Mouse (Mus musculus): ENCODE results near the gene Smyd3. TPM values are rescaled to one million over a fixed set of nuclear protein-coding genes. Genes with fewer than 3 reads are reported as not detected.

Gene Smyd3
- polyA plus RNA-seq, 1 experiment from 2014 or later: 16.7 TPM

GRCm38 (mm10) chr1:179499257-179499656, 18.6 kb downstream of the Smyd3 start:
- Histone ChIP-seq H3K27me3 (replicated peaks; ENCODE audit: control insufficient read depth, insufficient read depth, low read length) (no peaks in the 10 kb centered on the region), H3K36me3 (ENCODE audit: control insufficient read depth, insufficient read depth, low read length) (no peaks in the 10 kb centered on the region), H3K4me1 (ENCODE audit: control insufficient read depth, insufficient read depth, low read length) (no peaks in the 10 kb centered on the region), H3K27ac (ENCODE audit: low read length) (peak overlapping the region; percentile 45), H3K4me3 (ENCODE audit: low read length) (no peak overlapping the region), H3K9ac (ENCODE audit: low read depth, low read length) (no peak overlapping the region), H3K9me3 (ENCODE audit: control insufficient read depth, low read length) (no peaks in the 10 kb centered on the region), H3K4me2 (ENCODE audit: low read depth, low read length) (no peak overlapping the region)
- ATAC-seq: peak; percentile 80
- WGBS: 50% methylated on average over 3 of the region's 3 CpGs

DNA sequence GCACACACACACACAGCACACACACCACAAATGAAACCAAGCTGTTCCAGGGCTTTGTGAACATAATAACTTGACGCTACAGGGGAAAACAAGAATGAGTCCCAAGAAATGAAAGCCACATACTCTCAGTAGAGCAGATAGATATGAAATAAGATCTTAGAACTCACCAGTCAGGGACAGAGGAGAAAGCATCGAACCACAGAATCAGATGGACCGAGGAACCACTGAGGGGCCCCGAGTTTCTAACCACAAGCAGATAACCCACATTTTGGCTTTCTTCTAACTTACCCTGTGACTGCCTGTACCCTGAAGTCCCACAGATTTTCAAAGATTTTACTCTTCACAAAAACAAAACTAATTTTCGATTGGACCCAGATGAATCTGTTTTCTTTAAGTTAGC, 24.9 kb downstream of the Smyd3 start:
- Histone ChIP-seq H3K27me3 (replicated peaks; ENCODE audit: control insufficient read depth, insufficient read depth, low read length) (no peaks in the 10 kb centered on the region), H3K9me3 (ENCODE audit: control insufficient read depth, low read length) (no peaks in the 10 kb centered on the region), H3K9ac (ENCODE audit: low read depth, low read length) (no peak overlapping the region), H3K4me2 (ENCODE audit: low read depth, low read length) (no peak overlapping the region), H3K36me3 (ENCODE audit: control insufficient read depth, insufficient read depth, low read length) (no peaks in the 10 kb centered on the region), H3K27ac (ENCODE audit: low read length) (no peak overlapping the region), H3K4me3 (ENCODE audit: low read length) (no peak overlapping the region), H3K4me1 (ENCODE audit: control insufficient read depth, insufficient read depth, low read length) (no peaks in the 10 kb centered on the region)
- no peak for ATAC-seq
- WGBS: 86% methylated on average over 5 of the region's 5 CpGs

- Histone ChIP-seq H3K27ac (ENCODE audit: low read length) (no peak overlapping the region), H3K9me3 (ENCODE audit: control insufficient read depth, low read length) (no peaks in the 10 kb centered on the region), H3K4me3 (ENCODE audit: low read length) (no peak overlapping the region), H3K4me1 (ENCODE audit: control insufficient read depth, insufficient read depth, low read length) (peaks cover 9% of the 10 kb centered on the region), H3K4me2 (ENCODE audit: low read depth, low read length) (no peak overlapping the region), H3K9ac (ENCODE audit: low read depth, low read length) (no peak overlapping the region), H3K36me3 (ENCODE audit: control insufficient read depth, insufficient read depth, low read length) (no peaks in the 10 kb centered on the region), H3K27me3 (replicated peaks; ENCODE audit: control insufficient read depth, insufficient read depth, low read length) (no peaks in the 10 kb centered on the region)
- 91% methylated on average over 5 of the region's 5 CpGs for WGBS
- no peak for ATAC-seq
Measured at GRCm38 (mm10) chr1:179488520-179488919, 29.3 kb downstream of the Smyd3 start.

DNA sequence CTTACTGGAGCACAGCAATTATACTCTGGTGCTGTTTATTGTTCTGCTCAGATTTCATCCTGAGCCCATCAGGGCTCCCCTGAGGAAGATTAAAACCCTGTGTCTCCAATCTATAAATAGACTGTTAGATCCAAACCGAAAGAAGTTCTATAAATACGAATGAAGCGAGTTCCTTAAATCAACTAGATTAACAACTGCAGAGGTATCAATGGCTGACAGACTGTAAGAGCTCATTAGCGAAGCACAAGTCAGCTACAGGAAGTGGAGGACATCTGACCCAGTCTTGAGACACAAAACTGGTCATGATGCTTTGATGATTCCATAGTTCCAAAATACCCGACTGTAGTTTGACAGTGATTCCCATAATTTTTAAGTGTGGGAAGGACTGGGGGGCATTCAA, 29.9 kb downstream of the Smyd3 start:
- Histone ChIP-seq H3K4me3 (ENCODE audit: low read length) (no peak overlapping the region), H3K27me3 (replicated peaks; ENCODE audit: control insufficient read depth, insufficient read depth, low read length) (no peaks in the 10 kb centered on the region), H3K4me2 (ENCODE audit: low read depth, low read length) (no peak overlapping the region), H3K27ac (ENCODE audit: low read length) (no peak overlapping the region), H3K4me1 (ENCODE audit: control insufficient read depth, insufficient read depth, low read length) (peaks cover 9% of the 10 kb centered on the region), H3K9ac (ENCODE audit: low read depth, low read length) (no peak overlapping the region), H3K36me3 (ENCODE audit: control insufficient read depth, insufficient read depth, low read length) (no peaks in the 10 kb centered on the region), H3K9me3 (ENCODE audit: control insufficient read depth, low read length) (no peaks in the 10 kb centered on the region)
- WGBS: 49% methylated on average over 5 of the region's 5 CpGs
- ATAC-seq: no peak

GRCm38 (mm10) chr1:179487238-179487637, 30.6 kb downstream of the Smyd3 start:
- H3K4me1 ChIP-seq (ENCODE audit: control insufficient read depth, insufficient read depth, low read length): peaks cover 9% of the 10 kb centered on the region
- no peaks in the 10 kb centered on the region for H3K27me3 ChIP-seq (replicated peaks; ENCODE audit: control insufficient read depth, insufficient read depth, low read length)
- no peak overlapping the region for H3K27ac ChIP-seq (ENCODE audit: low read length)
- H3K4me2 ChIP-seq (ENCODE audit: low read depth, low read length): no peak overlapping the region
- no peak for ATAC-seq
- H3K9me3 ChIP-seq (ENCODE audit: control insufficient read depth, low read length): no peaks in the 10 kb centered on the region
- no peaks in the 10 kb centered on the region for H3K36me3 ChIP-seq (ENCODE audit: control insufficient read depth, insufficient read depth, low read length)
- 83% methylated on average over 2 of the region's 2 CpGs for WGBS
- H3K4me3 ChIP-seq (ENCODE audit: low read length): no peak overlapping the region
- no peak overlapping the region for H3K9ac ChIP-seq (ENCODE audit: low read depth, low read length)

DNA sequence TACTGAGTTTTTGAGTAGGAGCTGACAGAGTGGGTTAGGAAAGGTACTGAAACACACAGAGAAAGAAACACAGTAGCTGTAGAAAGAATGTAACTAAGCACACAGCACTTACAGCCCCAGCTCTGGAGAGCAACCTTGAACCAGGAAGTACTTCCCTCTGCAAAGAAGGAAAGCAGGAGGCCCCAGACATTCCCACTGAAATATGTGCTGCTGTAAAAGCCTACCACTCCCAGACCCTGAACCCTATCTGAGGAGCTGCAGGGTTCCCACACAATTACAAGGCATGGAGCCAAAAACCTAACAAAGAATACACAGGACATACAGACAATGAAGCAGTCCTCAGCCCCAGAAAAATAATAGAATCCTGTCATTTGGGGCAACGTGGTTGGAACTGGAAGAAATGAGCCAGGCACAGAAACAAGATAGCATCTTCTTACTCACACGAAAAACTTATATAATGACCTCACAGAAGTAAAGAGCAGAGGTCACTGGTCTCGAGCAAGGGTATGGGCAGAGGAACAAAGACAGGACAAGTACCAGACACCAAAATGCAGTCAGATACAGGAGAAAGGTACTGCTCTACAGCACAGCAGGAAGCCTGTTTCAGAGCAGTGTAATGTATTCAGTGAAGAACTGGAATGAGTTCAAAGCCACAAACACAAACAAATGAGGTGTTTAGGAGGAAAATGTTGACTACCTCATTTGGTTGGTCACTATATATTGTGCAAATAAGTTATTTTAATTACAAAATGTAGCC, 31.9 kb downstream of the Smyd3 start:
- Histone ChIP-seq H3K4me2 (ENCODE audit: low read depth, low read length) (no peak overlapping the region), H3K27ac (ENCODE audit: low read length) (0 out of 2 replicates have a peak overlapping the region, but pooled peaks have one; percentile 18), H3K36me3 (ENCODE audit: control insufficient read depth, insufficient read depth, low read length) (no peaks in the 10 kb centered on the region), H3K9me3 (ENCODE audit: control insufficient read depth, low read length) (no peaks in the 10 kb centered on the region), H3K4me3 (ENCODE audit: low read length) (no peak overlapping the region), H3K27me3 (replicated peaks; ENCODE audit: control insufficient read depth, insufficient read depth, low read length) (no peaks in the 10 kb centered on the region), H3K9ac (ENCODE audit: low read depth, low read length) (no peak overlapping the region), H3K4me1 (ENCODE audit: control insufficient read depth, insufficient read depth, low read length) (peaks cover 9% of the 10 kb centered on the region)
- peak; percentile 72 for ATAC-seq
- 28% methylated on average over 3 of the region's 3 CpGs for WGBS

GRCm38 (mm10) chr1:179480862-179481261, 37.0 kb downstream of the Smyd3 start:
- peaks cover 5% of the 10 kb centered on the region for H3K4me1 ChIP-seq (ENCODE audit: control insufficient read depth, insufficient read depth, low read length)
- no peak overlapping the region for H3K4me3 ChIP-seq (ENCODE audit: low read length)
- H3K27ac ChIP-seq (ENCODE audit: low read length): no peak overlapping the region
- no peaks in the 10 kb centered on the region for H3K36me3 ChIP-seq (ENCODE audit: control insufficient read depth, insufficient read depth, low read length)
- no peak overlapping the region for H3K9ac ChIP-seq (ENCODE audit: low read depth, low read length)
- 66% methylated on average over 4 of the region's 4 CpGs for WGBS
- no peaks in the 10 kb centered on the region for H3K9me3 ChIP-seq (ENCODE audit: control insufficient read depth, low read length)
- H3K4me2 ChIP-seq (ENCODE audit: low read depth, low read length): no peak overlapping the region
- 0 out of 2 replicates have a peak, but pooled peaks have one; percentile 34 for ATAC-seq
- no peaks in the 10 kb centered on the region for H3K27me3 ChIP-seq (replicated peaks; ENCODE audit: control insufficient read depth, insufficient read depth, low read length)

GRCm38 (mm10) chr1:179477157-179477902, 40.5 kb downstream of the Smyd3 start:
- H3K9ac ChIP-seq (ENCODE audit: low read depth, low read length): no peak overlapping the region
- peak; percentile 70 for ATAC-seq

GRCm38 (mm10) chr1:179476461-179477156, 41.2 kb downstream of the Smyd3 start:
- ATAC-seq: peak; percentile 22; the same call in 1 of the 2 replicates
- H3K4me3 ChIP-seq (ENCODE audit: low read length): no peak overlapping the region
- H3K9ac ChIP-seq (ENCODE audit: low read depth, low read length): no peak overlapping the region
- peaks cover 4% of the 10 kb centered on the region; the same call in 1 of the 2 replicates for H3K9me3 ChIP-seq (ENCODE audit: control insufficient read depth, low read length)
- no peaks in the 10 kb centered on the region for H3K27me3 ChIP-seq (replicated peaks; ENCODE audit: control insufficient read depth, insufficient read depth, low read length)
- H3K27ac ChIP-seq (ENCODE audit: low read length): no peak overlapping the region
- H3K4me2 ChIP-seq (ENCODE audit: low read depth, low read length): no peak overlapping the region
- no peaks in the 10 kb centered on the region for H3K4me1 ChIP-seq (ENCODE audit: control insufficient read depth, insufficient read depth, low read length)
- WGBS: 66% methylated on average over 6 of the region's 6 CpGs
- H3K36me3 ChIP-seq (ENCODE audit: control insufficient read depth, insufficient read depth, low read length): no peaks in the 10 kb centered on the region; the same call in 1 of the 2 replicates

More at GRCm38 (mm10) chr1:179477157-179477902, 40.5 kb downstream of the Smyd3 start:
- H3K4me1 ChIP-seq (ENCODE audit: control insufficient read depth, insufficient read depth, low read length): no peaks in the 10 kb centered on the region
- no peak overlapping the region for H3K4me3 ChIP-seq (ENCODE audit: low read length)
- no peak overlapping the region for H3K4me2 ChIP-seq (ENCODE audit: low read depth, low read length)
- no peaks in the 10 kb centered on the region for H3K27me3 ChIP-seq (replicated peaks; ENCODE audit: control insufficient read depth, insufficient read depth, low read length)
- peaks cover 4% of the 10 kb centered on the region; the same call in 1 of the 2 replicates for H3K9me3 ChIP-seq (ENCODE audit: control insufficient read depth, low read length)
- no peak overlapping the region for H3K27ac ChIP-seq (ENCODE audit: low read length)
- H3K36me3 ChIP-seq (ENCODE audit: control insufficient read depth, insufficient read depth, low read length): no peaks in the 10 kb centered on the region; the same call in 1 of the 2 replicates
- WGBS: 68% methylated on average over 5 of the region's 5 CpGs

Data from intestine, embryonic 16.5 days (tissue).